Mouse (Mus musculus): ENCODE results near the gene Avil. TPM values are rescaled to one million over a fixed set of nuclear protein-coding genes. Genes with fewer than 3 reads are reported as not detected.

Avil gene
- polyA plus RNA-seq, 1 experiment from 2014 or later: 10.7 TPM

GRCm38 (mm10) chr10:126997340-126998113, 3.0 kb upstream of the Avil start:
- ATAC-seq (ENCODE audit: low FRiP score, low TSS enrichment) (no peak), DNase-seq (ENCODE audit: low spot score) (peak; percentile 54)
- Histone ChIP-seq H3K9ac (ENCODE audit: low read length) (no peak overlapping the region), H3K9me3 (ENCODE audit: control insufficient read depth, low read length) (no peaks in the 10 kb centered on the region), H3K27ac (replicated peaks) (no peak overlapping the region), H3K4me2 (replicated peaks; ENCODE audit: low read depth) (no peak overlapping the region), H3K36me3 (ENCODE audit: control insufficient read depth, insufficient read depth, low read length) (peaks cover 48% of the 10 kb centered on the region), H3K27me3 (ENCODE audit: control insufficient read depth, insufficient read depth, low read length) (no peaks in the 10 kb centered on the region), H3K4me1 (replicated peaks; ENCODE audit: control insufficient read depth, insufficient read depth) (no peaks in the 10 kb centered on the region), H3K4me3 (ENCODE audit: low read depth, low read length) (no peak overlapping the region)
- TF ChIP-seq EP300 (optimal IDR thresholded peaks at IDR 0.05) (no peak), CTCF (IDR thresholded peaks at IDR 0.05; ENCODE audit: low read depth) (no peak)
- WGBS: 47% methylated on average over 13 of the region's 13 CpGs

- 60% methylated on average over 9 of the region's 9 CpGs for WGBS
- DNase-seq (ENCODE audit: low spot score): peak; percentile 55
- H3K27ac ChIP-seq (replicated peaks): peak overlapping the region; percentile 63; the same call in 1 of the 2 replicates
- TF ChIP-seq EP300 (optimal IDR thresholded peaks at IDR 0.05) (no peak), CTCF (IDR thresholded peaks at IDR 0.05; ENCODE audit: low read depth) (no peak)
- H3K27me3 ChIP-seq (ENCODE audit: control insufficient read depth, insufficient read depth, low read length): no peaks in the 10 kb centered on the region
- no peaks in the 10 kb centered on the region for H3K4me1 ChIP-seq (replicated peaks; ENCODE audit: control insufficient read depth, insufficient read depth)
- 0 out of 2 replicates have a peak overlapping the region, but pooled peaks have one; percentile 8 for H3K4me2 ChIP-seq (replicated peaks; ENCODE audit: low read depth)
- H3K36me3 ChIP-seq (ENCODE audit: control insufficient read depth, insufficient read depth, low read length): peaks cover 17% of the 10 kb centered on the region
- no peak overlapping the region for H3K9ac ChIP-seq (ENCODE audit: low read length)
- H3K9me3 ChIP-seq (ENCODE audit: control insufficient read depth, low read length): no peaks in the 10 kb centered on the region
- ATAC-seq (ENCODE audit: low FRiP score, low TSS enrichment): peak; percentile 63
- H3K4me3 ChIP-seq (ENCODE audit: low read depth, low read length): no peak overlapping the region
Measured at GRCm38 (mm10) chr10:127001297-127001696, 788 bp downstream of the Avil start.

DNA sequence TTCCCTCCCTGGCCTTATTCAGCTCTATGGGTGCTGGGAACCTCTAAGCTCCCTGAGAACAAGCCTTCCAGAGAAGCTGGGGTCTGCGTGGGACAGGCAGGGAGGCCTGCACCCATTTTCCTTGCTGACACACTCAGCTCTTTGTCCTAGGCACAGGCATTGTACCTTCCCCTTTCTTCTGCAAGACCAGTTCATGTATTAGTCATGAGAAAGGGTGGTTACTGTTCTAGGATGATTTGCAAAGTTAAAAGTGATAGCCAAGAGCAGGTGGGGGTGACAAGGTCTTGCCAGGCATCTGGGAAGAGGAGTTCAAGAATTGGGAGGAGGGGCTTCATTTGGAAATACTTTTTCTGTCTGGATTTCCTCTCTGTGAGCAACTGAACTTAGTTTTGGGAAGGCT, 1.5 kb downstream of the Avil start:
- ATAC-seq (ENCODE audit: low FRiP score, low TSS enrichment): no peak
- H3K4me1 ChIP-seq (replicated peaks; ENCODE audit: control insufficient read depth, insufficient read depth): no peaks in the 10 kb centered on the region
- H3K27ac ChIP-seq (replicated peaks): no peak overlapping the region
- DNase-seq (ENCODE audit: low spot score): no peak
- 71% methylated on average over 1 of the region's 1 CpGs for WGBS
- TF ChIP-seq EP300 (optimal IDR thresholded peaks at IDR 0.05): no peak
- no peak for TF ChIP-seq CTCF (IDR thresholded peaks at IDR 0.05; ENCODE audit: low read depth)
- no peaks in the 10 kb centered on the region for H3K27me3 ChIP-seq (ENCODE audit: control insufficient read depth, insufficient read depth, low read length)
- peaks cover 17% of the 10 kb centered on the region for H3K36me3 ChIP-seq (ENCODE audit: control insufficient read depth, insufficient read depth, low read length)
- no peak overlapping the region for H3K4me2 ChIP-seq (replicated peaks; ENCODE audit: low read depth)
- no peak overlapping the region for H3K9ac ChIP-seq (ENCODE audit: low read length)
- no peaks in the 10 kb centered on the region for H3K9me3 ChIP-seq (ENCODE audit: control insufficient read depth, low read length)
- H3K4me3 ChIP-seq (ENCODE audit: low read depth, low read length): no peak overlapping the region

DNA sequence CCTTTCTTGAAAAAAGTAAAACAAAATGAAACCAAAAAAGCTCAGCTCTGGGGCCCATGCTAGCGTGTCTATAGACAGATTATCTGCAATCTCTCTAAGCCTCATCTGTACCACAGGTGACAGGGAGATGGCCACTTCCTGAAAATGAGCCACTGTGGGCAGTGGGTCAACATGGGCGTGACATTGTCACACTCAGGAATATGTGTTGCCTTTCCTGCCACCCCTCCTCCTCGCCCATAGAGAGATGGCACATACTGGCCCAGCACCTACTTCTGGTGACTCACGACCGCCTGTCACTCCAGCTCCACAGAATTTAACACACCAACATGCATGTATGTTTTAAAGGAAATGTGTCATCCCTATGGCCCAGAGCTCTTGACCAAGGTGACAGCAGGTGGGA, 2.3 kb downstream of the Avil start:
- H3K9ac ChIP-seq (ENCODE audit: low read length): no peak overlapping the region
- TF ChIP-seq CTCF (IDR thresholded peaks at IDR 0.05; ENCODE audit: low read depth) (no peak), EP300 (optimal IDR thresholded peaks at IDR 0.05) (no peak)
- H3K36me3 ChIP-seq (ENCODE audit: control insufficient read depth, insufficient read depth, low read length): peaks cover 11% of the 10 kb centered on the region
- 80% methylated on average over 5 of the region's 5 CpGs for WGBS
- DNase-seq (ENCODE audit: low spot score) (no peak), ATAC-seq (ENCODE audit: low FRiP score, low TSS enrichment) (no peak)
- no peaks in the 10 kb centered on the region for H3K9me3 ChIP-seq (ENCODE audit: control insufficient read depth, low read length)
- no peak overlapping the region for H3K27ac ChIP-seq (replicated peaks)
- H3K4me1 ChIP-seq (replicated peaks; ENCODE audit: control insufficient read depth, insufficient read depth): no peaks in the 10 kb centered on the region
- no peak overlapping the region for H3K4me3 ChIP-seq (ENCODE audit: low read depth, low read length)
- H3K27me3 ChIP-seq (ENCODE audit: control insufficient read depth, insufficient read depth, low read length): no peaks in the 10 kb centered on the region
- H3K4me2 ChIP-seq (replicated peaks; ENCODE audit: low read depth): no peak overlapping the region

DNA sequence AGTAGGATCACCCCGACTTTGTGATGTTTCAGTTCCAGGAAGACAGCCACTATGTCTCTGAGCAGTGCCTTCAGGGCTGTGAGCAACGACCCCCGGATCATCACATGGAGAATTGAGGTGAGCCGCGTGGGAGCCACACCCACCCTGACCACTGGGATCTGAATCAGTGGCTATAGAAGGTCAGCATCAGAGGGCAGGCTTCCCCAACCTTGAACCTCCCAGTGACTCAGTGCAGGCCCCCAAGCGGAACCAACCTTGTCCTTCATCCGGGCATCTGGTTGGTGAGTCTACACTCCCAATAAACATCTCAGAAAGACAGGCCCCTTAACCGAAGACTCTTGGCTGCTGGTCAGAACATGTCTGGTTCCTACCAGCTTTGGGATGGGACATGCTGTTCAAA, 2.8 kb downstream of the Avil start:
- H3K27me3 ChIP-seq (ENCODE audit: control insufficient read depth, insufficient read depth, low read length): no peaks in the 10 kb centered on the region
- WGBS: 80% methylated on average over 8 of the region's 8 CpGs
- H3K4me2 ChIP-seq (replicated peaks; ENCODE audit: low read depth): no peak overlapping the region

GRCm38 (mm10) chr10:127003806-127004205, 3.3 kb downstream of the Avil start:
- no peak overlapping the region for H3K27ac ChIP-seq (replicated peaks)
- no peaks in the 10 kb centered on the region for H3K9me3 ChIP-seq (ENCODE audit: control insufficient read depth, low read length)
- ATAC-seq (ENCODE audit: low FRiP score, low TSS enrichment) (no peak), DNase-seq (ENCODE audit: low spot score) (no peak)
- no peak overlapping the region for H3K4me2 ChIP-seq (replicated peaks; ENCODE audit: low read depth)
- H3K9ac ChIP-seq (ENCODE audit: low read length): no peak overlapping the region
- no peak overlapping the region for H3K4me3 ChIP-seq (ENCODE audit: low read depth, low read length)
- TF ChIP-seq CTCF (IDR thresholded peaks at IDR 0.05; ENCODE audit: low read depth) (no peak), EP300 (optimal IDR thresholded peaks at IDR 0.05) (no peak)
- no peaks in the 10 kb centered on the region for H3K4me1 ChIP-seq (replicated peaks; ENCODE audit: control insufficient read depth, insufficient read depth)
- H3K27me3 ChIP-seq (ENCODE audit: control insufficient read depth, insufficient read depth, low read length): no peaks in the 10 kb centered on the region
- H3K36me3 ChIP-seq (ENCODE audit: control insufficient read depth, insufficient read depth, low read length): peaks cover under 1% of the 10 kb centered on the region; the same call in 1 of the 2 replicates
- 81% methylated on average over 7 of the region's 7 CpGs for WGBS

More for the DNA sequence above, 2.8 kb downstream of the Avil start:
- H3K4me1 ChIP-seq (replicated peaks; ENCODE audit: control insufficient read depth, insufficient read depth): no peaks in the 10 kb centered on the region
- H3K4me3 ChIP-seq (ENCODE audit: low read depth, low read length): no peak overlapping the region
- no peak overlapping the region for H3K27ac ChIP-seq (replicated peaks)
- H3K9ac ChIP-seq (ENCODE audit: low read length): no peak overlapping the region
- peaks cover 5% of the 10 kb centered on the region for H3K36me3 ChIP-seq (ENCODE audit: control insufficient read depth, insufficient read depth, low read length)
- no peaks in the 10 kb centered on the region for H3K9me3 ChIP-seq (ENCODE audit: control insufficient read depth, low read length)
- DNase-seq (ENCODE audit: low spot score): no peak
- ATAC-seq (ENCODE audit: low FRiP score, low TSS enrichment): no peak
- no peak for TF ChIP-seq EP300 (optimal IDR thresholded peaks at IDR 0.05)
- no peak for TF ChIP-seq CTCF (IDR thresholded peaks at IDR 0.05; ENCODE audit: low read depth)

All from stomach, postnatal 0 days (tissue).